Mouse (Mus musculus) kidney, postnatal 0 days (tissue): ENCODE measurements around the gene Ehmt2. TPM values are rescaled to one million over a fixed set of nuclear protein-coding genes. Genes with fewer than 3 reads are reported as not detected.

ENCODE experiments used
- ATAC-seq: fragments of 200-750 bp; cut with Nextera tagmentation; replicated peaks from 2 replicates; pipeline ENCODE4 v1.8.0; 2017; ENCODE audit warnings: low read depth, moderate number of reproducible peaks, moderate TSS enrichment, moderate library complexity; ENCODE audit not compliant: low FRiP score
- DNase-seq: peaks from one replicate; pipeline ENCODE4 v3.0.0-alpha.2; 2016; ENCODE audit warnings: low spot score
- H3K27ac ChIP-seq: fragments of 300-500 bp; sonication (generic); 2 replicates; pipeline ENCODE4 v1.5.1; 2014; ENCODE audit warnings: mild to moderate bottlenecking
- H3K27me3 ChIP-seq: fragments of 300-500 bp; sonication (generic); 2 replicates; pipeline ENCODE4 v1.6.1; 2014; ENCODE audit warnings: low read length, mixed read lengths; ENCODE audit not compliant: insufficient read depth
- H3K36me3 ChIP-seq: fragments of 300-500 bp; sonication (generic); 2 replicates; pipeline ENCODE4 v1.6.1; 2014; ENCODE audit warnings: low read length, mixed read lengths; ENCODE audit not compliant: insufficient read depth
- H3K4me1 ChIP-seq: fragments of 300-500 bp; sonication (generic); replicated peaks from 2 replicates; pipeline ENCODE4 v1.6.1; 2014; ENCODE audit warnings: antibody characterized with exemption, low read length, mixed read lengths; ENCODE audit not compliant: insufficient read depth
- H3K4me2 ChIP-seq: fragments of 300-500 bp; sonication (generic); 2 replicates; pipeline ENCODE4 v1.6.1; 2014; ENCODE audit warnings: mild to moderate bottlenecking, low read length, moderate library complexity, mixed read lengths
- H3K4me3 ChIP-seq: fragments of 300-500 bp; sonication (generic); replicated peaks from 2 replicates; pipeline ENCODE4 v1.5.1; 2014; ENCODE audit warnings: low read depth, low read length
- H3K9ac ChIP-seq: fragments of 300-500 bp; sonication (generic); 2 replicates; pipeline ENCODE4 v1.6.1; 2014; ENCODE audit warnings: low read depth, low read length
- H3K9me3 ChIP-seq: fragments of 300-500 bp; sonication (generic); replicated peaks from 2 replicates; pipeline ENCODE4 v1.6.1; 2016; ENCODE audit warnings: low read length, inconsistent platforms, mixed read lengths
- CTCF ChIP-seq: IDR thresholded peaks from 2 replicates; pipeline ENCODE4 v1.5.1; 2016; ENCODE audit warnings: antibody characterized with exemption, low read depth, mild to moderate bottlenecking, moderate library complexity
- WGBS: fragments of 180-500 bp; shearing (Covaris S2); extraction: QIAGEN DNeasy Blood & Tissue Kit; methylation state at CpG from one replicate; pipeline ENCODE4 v1.1.7; 2014; 5-methylcytosine and 5-hydroxymethylcytosine counted together
- polyA plus RNA-seq: library from polyadenylated mRNA; unstranded; fragments of >200 nt; fragmentation: Nextera tagmentation; extraction: Ambion mirVana; gene quantifications from 2 replicates; pipeline ENCODE4 v1.2.1, GENCODE M21; 2015

Gene Ehmt2
- polyA plus RNA-seq, 1 experiment from 2014 or later: 44.1 TPM

- H3K36me3 ChIP-seq: no peaks in the 10 kb centered on the region
- 79% methylated on average over 5 of the region's 5 CpGs for WGBS
- H3K4me3 ChIP-seq: no peak overlapping the region
- H3K27ac ChIP-seq: no peak overlapping the region
- H3K9ac ChIP-seq: no peak overlapping the region
- no peaks in the 10 kb centered on the region for H3K27me3 ChIP-seq
- no peaks in the 10 kb centered on the region for H3K9me3 ChIP-seq
- H3K4me1 ChIP-seq: no peaks in the 10 kb centered on the region
- H3K4me2 ChIP-seq: no peak overlapping the region
- no peak for TF ChIP-seq CTCF
- no peak for DNase-seq
- no peak for ATAC-seq
Measured at GRCm38 (mm10) chr17:34887942-34888341, 10.3 kb upstream of the Ehmt2 start.

GRCm38 (mm10) chr17:34890074-34890743 is 8.1 kb upstream of the Ehmt2 start:
- DNase-seq (no peak), ATAC-seq (no peak)
- 78% methylated on average over 12 of the region's 12 CpGs for WGBS
- no peak for TF ChIP-seq CTCF
- Histone ChIP-seq H3K4me2 (no peak overlapping the region), H3K9ac (no peak overlapping the region), H3K4me1 (peaks cover 6% of the 10 kb centered on the region; the same call in 1 of the 2 replicates), H3K27ac (no peak overlapping the region), H3K27me3 (no peaks in the 10 kb centered on the region), H3K4me3 (no peak overlapping the region), H3K9me3 (no peaks in the 10 kb centered on the region), H3K36me3 (no peaks in the 10 kb centered on the region)

- Histone ChIP-seq H3K27ac (no peak overlapping the region), H3K4me2 (no peak overlapping the region), H3K36me3 (0 out of 2 replicates have a peak, but pooled peaks cover 3% of the 10 kb centered on the region), H3K27me3 (no peaks in the 10 kb centered on the region), H3K4me3 (no peak overlapping the region), H3K9ac (no peak overlapping the region), H3K9me3 (no peaks in the 10 kb centered on the region), H3K4me1 (peaks cover 9% of the 10 kb centered on the region; the same call in 1 of the 2 replicates)
- ATAC-seq (no peak), DNase-seq (no peak)
- peak; percentile 21; the same call in 1 of the 2 replicates for TF ChIP-seq CTCF
- WGBS: 94% methylated on average over 2 of the region's 2 CpGs
Measured at GRCm38 (mm10) chr17:34891377-34891776, 6.9 kb upstream of the Ehmt2 start.

- no peaks in the 10 kb centered on the region for H3K27me3 ChIP-seq
- DNase-seq (no peak), ATAC-seq (no peak)
- peak overlapping the region; percentile 88 for H3K4me3 ChIP-seq
- H3K9me3 ChIP-seq: no peaks in the 10 kb centered on the region
- H3K4me1 ChIP-seq: peaks cover 14% of the 10 kb centered on the region
- peak overlapping the region; percentile 84; the same call in 1 of the 2 replicates for H3K9ac ChIP-seq
- H3K27ac ChIP-seq: peak overlapping the region; percentile 93
- H3K4me2 ChIP-seq: peak overlapping the region; percentile 99
- no peak for TF ChIP-seq CTCF
- WGBS: 75% methylated on average over 12 of the region's 12 CpGs
- 0 out of 2 replicates have a peak, but pooled peaks cover 5% of the 10 kb centered on the region for H3K36me3 ChIP-seq
Measured at GRCm38 (mm10) chr17:34893072-34893824, 5.0 kb upstream of the Ehmt2 start.

- peak overlapping the region; percentile 84 for H3K9ac ChIP-seq
- no peaks in the 10 kb centered on the region for H3K9me3 ChIP-seq
- peak; percentile 97 for DNase-seq
- peaks cover 14% of the 10 kb centered on the region for H3K4me1 ChIP-seq
- peak; percentile 87 for ATAC-seq
- peak; percentile 34; the same call in 1 of the 2 replicates for TF ChIP-seq CTCF
- H3K4me2 ChIP-seq: peak overlapping the region; percentile 99
- under 1% methylated on average over 34 of the region's 51 CpGs for WGBS
- H3K36me3 ChIP-seq: 0 out of 2 replicates have a peak, but pooled peaks cover 5% of the 10 kb centered on the region
- peak overlapping the region; percentile 93 for H3K27ac ChIP-seq
- H3K4me3 ChIP-seq: peak overlapping the region; percentile 88
- no peaks in the 10 kb centered on the region for H3K27me3 ChIP-seq
Measured at GRCm38 (mm10) chr17:34894074-34894597, 4.1 kb upstream of the Ehmt2 start.

- Histone ChIP-seq H3K27me3 (no peaks in the 10 kb centered on the region), H3K27ac (peak overlapping the region; percentile 93), H3K4me3 (peak overlapping the region; percentile 88), H3K4me1 (peaks cover 14% of the 10 kb centered on the region), H3K9ac (peak overlapping the region; percentile 84), H3K9me3 (no peaks in the 10 kb centered on the region), H3K4me2 (peak overlapping the region; percentile 99), H3K36me3 (0 out of 2 replicates have a peak, but pooled peaks cover 5% of the 10 kb centered on the region)
- TF ChIP-seq CTCF: no peak
- 6% methylated on average over 46 of the region's 51 CpGs for WGBS
- DNase-seq (peak; percentile 54), ATAC-seq (peak; percentile 12)
Measured at GRCm38 (mm10) chr17:34894801-34895530, 3.3 kb upstream of the Ehmt2 start.
